Comparison of ENCODE assay signal across 27 mouse cellular contexts in the genomic region with DNA sequence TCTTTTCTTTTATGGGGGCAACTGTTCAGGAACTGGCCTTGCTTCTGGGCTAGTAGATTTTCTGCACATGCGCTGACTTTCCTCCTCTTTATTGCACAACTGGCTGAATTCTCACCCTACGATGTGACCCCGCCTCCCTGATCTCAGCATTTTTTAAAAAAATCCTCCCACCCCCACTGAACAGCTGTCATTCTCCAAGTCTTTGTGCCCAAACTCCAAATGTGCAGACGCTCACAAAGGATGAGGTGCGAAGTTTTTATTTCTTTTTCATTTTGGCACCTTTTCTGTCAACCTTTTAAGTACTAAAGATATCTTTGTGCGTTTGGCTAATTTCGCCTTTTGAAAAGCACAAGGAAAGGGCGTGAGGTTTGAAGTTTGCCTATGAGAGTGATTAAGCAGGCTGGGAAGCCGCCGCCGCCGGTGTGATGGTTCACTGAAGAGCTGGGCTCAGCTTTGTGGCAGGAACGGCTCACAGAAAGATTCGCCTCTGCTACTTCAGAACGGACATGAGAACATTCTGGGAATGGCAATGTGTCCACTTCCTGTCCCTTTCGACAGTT.
DNase-seq lines count a peak whose midpoint lies in the region; ATAC-seq and TF ChIP-seq lines count a peak whose summit lies in the region.
"Had no signal": no experiment of that assay in that cellular context is flagged by ENCODE, and none has a peak within 500 bp of the region (broad histone marks: within the 10 kb centered on the region; RNA-seq: fewer than 3 reads in every experiment).

No protein-coding gene starts in this region.

- 67% methylated on average over 16 of the region's 16 CpGs for WGBS in midbrain, postnatal 0 days

- intact Hi-C loops in left cerebral cortex, postnatal 10 days (cut with DNase I) = no loop called here

- H3K27me3 ChIP-seq in midbrain, postnatal 0 days (ENCODE audit: insufficient read depth, low read length) = no peaks in the 10 kb centered on the region
- H3K27me3 ChIP-seq: forebrain, embryonic 13.5 days; hindbrain, embryonic 13.5 days; limb, embryonic 12.5 days; liver, embryonic 15.5 days; megakaryocyte, embryonic 14.5 days; midbrain, embryonic 12.5 days; neural tube, embryonic 13.5 days had no signal

- H3K4me1 ChIP-seq in midbrain, postnatal 0 days (ENCODE audit: insufficient read depth, low read length) = no peaks in the 10 kb centered on the region
- H3K4me1 ChIP-seq: forebrain, embryonic 13.5 days; limb, embryonic 12.5 days; liver, embryonic 15.5 days; megakaryocyte, embryonic 14.5 days; midbrain, embryonic 12.5 days; neural tube, embryonic 13.5 days had no signal

- DNase-seq in frontal cortex, postnatal 36 days (ENCODE audit: low spot score in 2 of 2) = peak; percentile 15 to 44
- DNase-seq in frontal cortex, postnatal 25 days (ENCODE audit: low spot score in 2 of 2) = no peak
- peak; percentile 15 to 29 for DNase-seq in left cerebral cortex, adult 18-20 months (ENCODE audit: low spot score in 2 of 2)
- DNase-seq in left cerebral cortex, postnatal 10 days (ENCODE audit: extremely low spot score in 1 of 2, low spot score in 2 of 2) = no peak
- peak; percentile 23 for DNase-seq in right cerebral cortex, adult 18-20 months
- no peak for DNase-seq in right cerebral cortex, postnatal 25 days
- DNase-seq in midbrain, postnatal 0 days (ENCODE audit: low spot score) = no peak
- DNase-seq: adrenal gland, adult 8-10 months; cerebellum, adult 9-10 months; cerebellum, postnatal 36 days; heart, postnatal 4 days; kidney, adult 8-10 months; kidney, postnatal 10 days; layer of hippocampus, adult 9-11 months; right cerebral cortex, postnatal 4 days; thymus, postnatal 4 days had no signal

- ATAC-seq in midbrain, postnatal 0 days (ENCODE audit: low FRiP score) = no peak
- ATAC-seq: forebrain, embryonic 13.5 days; intestine, embryonic 16.5 days had no signal

- no peak overlapping the region for H3K4me3 ChIP-seq in midbrain, postnatal 0 days (ENCODE audit: low read depth, low read length)
- H3K4me3 ChIP-seq: forebrain, embryonic 13.5 days; hindbrain, embryonic 13.5 days; left cerebral cortex, adult 2 months; limb, embryonic 12.5 days; liver, embryonic 15.5 days; megakaryocyte, embryonic 14.5 days; midbrain, embryonic 12.5 days; neural tube, embryonic 13.5 days had no signal

- no peak overlapping the region for H3K4me2 ChIP-seq in midbrain, postnatal 0 days (ENCODE audit: low read depth, low read length, poor library complexity, severe bottlenecking)
- H3K4me2 ChIP-seq: forebrain, embryonic 13.5 days; hindbrain, embryonic 13.5 days; limb, embryonic 12.5 days; liver, embryonic 15.5 days; midbrain, embryonic 12.5 days; neural tube, embryonic 13.5 days had no signal

- H3K27ac ChIP-seq in midbrain, postnatal 0 days (ENCODE audit: low read depth, low read length) = no peak overlapping the region
- H3K27ac ChIP-seq: forebrain, embryonic 13.5 days; hindbrain, embryonic 13.5 days; left cerebral cortex, adult 2 months; limb, embryonic 12.5 days; liver, embryonic 15.5 days; midbrain, embryonic 12.5 days; neural tube, embryonic 13.5 days; stomach, postnatal 0 days had no signal

- no peaks in the 10 kb centered on the region for H3K9me3 ChIP-seq in midbrain, postnatal 0 days (ENCODE audit: low read length)
- H3K9me3 ChIP-seq: forebrain, embryonic 13.5 days; hindbrain, embryonic 13.5 days; limb, embryonic 12.5 days; midbrain, embryonic 12.5 days; neural tube, embryonic 13.5 days had no signal

- H3K36me3 ChIP-seq in midbrain, postnatal 0 days (ENCODE audit: insufficient read depth, low read length) = no peaks in the 10 kb centered on the region
- H3K36me3 ChIP-seq: G1E; hindbrain, embryonic 13.5 days; limb, embryonic 12.5 days; liver, embryonic 15.5 days; midbrain, embryonic 12.5 days; neural tube, embryonic 13.5 days had no signal

- no peak overlapping the region for H3K9ac ChIP-seq in midbrain, postnatal 0 days (replicated peaks; ENCODE audit: low read length, poor library complexity, severe bottlenecking)
- H3K9ac ChIP-seq: forebrain, embryonic 13.5 days; hindbrain, embryonic 13.5 days; limb, embryonic 12.5 days; liver, embryonic 15.5 days; midbrain, embryonic 12.5 days; neural tube, embryonic 13.5 days had no signal

- no peak for TF ChIP-seq CTCF in midbrain, postnatal 0 days (IDR thresholded peaks at IDR 0.05)

Comparison
In these comparisons a context has a peak if more than half of its experiments do, and no peak if none do; other contexts are left out.
1. DNase-seq: peak in frontal cortex, postnatal 36 days (2 of 2), left cerebral cortex, adult 18-20 months (2 of 2) and right cerebral cortex, adult 18-20 months (single experiment); none in frontal cortex, postnatal 25 days (0 of 2), left cerebral cortex, postnatal 10 days (0 of 2), right cerebral cortex, postnatal 25 days (single experiment) and midbrain, postnatal 0 days (single experiment).